Mouse (Mus musculus) heart, postnatal 0 days (tissue): ENCODE data around the gene Scn8a.

ENCODE experiments used
- CTCF ChIP-seq: IDR thresholded peaks from 2 replicates; pipeline ENCODE4 v1.5.1; 2016; ENCODE audit warnings: antibody characterized with exemption, control low read depth, low read depth
- EP300 ChIP-seq: IDR thresholded peaks from 2 replicates; pipeline ENCODE4 v1.6.1; 2016; ENCODE audit warnings: antibody characterized with exemption, low read depth

- TF ChIP-seq CTCF, result no peak
- no peak for TF ChIP-seq EP300
These were observed 82.6 kb downstream of the Scn8a start for GRCm38 (mm10) chr15:100952292-100952691.
